Mouse (Mus musculus) bone marrow macrophage, adult 2 months (primary cell): Measurements from ENCODE around the gene Erp27.

Source experiments
- CTCF ChIP-seq: IDR thresholded peaks from 2 replicates; pipeline ENCODE4 v1.5.1; 2012; ENCODE audit warnings: low read depth, mild to moderate bottlenecking, low read length, moderate library complexity
- POLR2A ChIP-seq: IDR thresholded peaks from 2 replicates; pipeline ENCODE4 v1.6.1; 2012; ENCODE audit warnings: mild to moderate bottlenecking, low read depth, low read length, borderline replicate concordance

GRCm38 (mm10) chr6:136955240-136955639 is 33.3 kb upstream of the Erp27 start:
- no peak for TF ChIP-seq CTCF
- TF ChIP-seq POLR2A = no peak
